Mouse (Mus musculus) cortical plate, adult 2 months (tissue): Measurements from ENCODE around the gene Srm.

Experiments
- CTCF ChIP-seq: fragments of 200-500 bp; IDR thresholded peaks from 2 replicates; pipeline ENCODE4 v1.5.1; 2011; ENCODE audit warnings: mild to moderate bottlenecking, control low read depth, low read length; ENCODE audit not compliant: insufficient read depth; ENCODE audit errors: extremely low read depth
- POLR2A ChIP-seq: fragments of 200-500 bp; IDR thresholded peaks from 2 replicates; pipeline ENCODE4 v1.6.1; 2011; ENCODE audit warnings: mild to moderate bottlenecking, low read length, control low read depth; ENCODE audit not compliant: insufficient read depth; ENCODE audit errors: extremely low read depth

GRCm38 (mm10) chr4:148595916-148596315, 4.6 kb downstream of the Srm start:
- no peak for TF ChIP-seq CTCF
- TF ChIP-seq POLR2A: no peak
